Mouse (Mus musculus): ENCODE data around the gene Pan2. TPM values are rescaled to one million over a fixed set of nuclear protein-coding genes. Genes with fewer than 3 reads are reported as not detected.

Gene Pan2
- total and polyA plus RNA-seq, 3 experiments: 10.6 to 18.5 (median 11.0) TPM

- Histone ChIP-seq H3K79me2 (replicated peaks; ENCODE audit: control insufficient read depth, extremely low read depth, insufficient read depth, poor library complexity, severe bottlenecking) (peaks cover 54% of the 10 kb centered on the region), H3K27me3 (replicated peaks) (no peaks in the 10 kb centered on the region), H3K4me3 (replicated peaks in 1 of 3; ENCODE audit: low read depth in 2 of 3, low read length in 2 of 3, poor library complexity in 1 of 3) (peak overlapping the region; percentile 76 to 94 (median 85)), H3K9ac (ENCODE audit: insufficient read depth, low read depth) (peak overlapping the region; percentile 87), H3K4me2 (ENCODE audit: insufficient read depth, low read depth, poor library complexity, severe bottlenecking) (peak overlapping the region; percentile 100), H3K27ac (ENCODE audit: insufficient read depth, low read depth) (peak overlapping the region; percentile 66; the same call in 1 of the 2 replicates), H3K36me3 (replicated peaks in 1 of 2; ENCODE audit: control insufficient read depth in 1 of 2, insufficient read depth in 1 of 2, low read length in 1 of 2) (peaks cover 3 to 25% of the 10 kb centered on the region in 2 experiments), H3K9me3 (replicated peaks; ENCODE audit: low read length) (no peaks in the 10 kb centered on the region), H3K4me1 (ENCODE audit: control insufficient read depth in 1 of 2, insufficient read depth in 2 of 2) (peaks cover 10 to 50% of the 10 kb centered on the region in 2 experiments)
- dilution Hi-C loops (cut with MboI; ENCODE audit: extremely low pct_ligation_motif_present, extremely low pct_unique_long_range_greater_than_20kb, low sequenced_read_pairs) (no loop called here), in situ Hi-C loops (cut with MboI; ENCODE audit: low pct_ligation_motif_present, low pct_unique_long_range_greater_than_20kb, low sequenced_read_pairs) (no loop called here)
- TF ChIP-seq ZNF384 (IDR thresholded peaks at IDR 0.05; ENCODE audit: low read depth, low read length) (no peak), CTCF (conservative IDR thresholded peaks at IDR 0.05 in 1 of 2, IDR thresholded peaks at IDR 0.05 in 1 of 2; ENCODE audit: low read depth in 2 of 2, low read length in 2 of 2) (no peak), E2F4 (IDR thresholded peaks at IDR 0.05; ENCODE audit: insufficient replicate concordance, low read depth, low read length) (no peak), GABPA (IDR thresholded peaks at IDR 0.05; ENCODE audit: insufficient replicate concordance, low read depth, low read length) (no peak), BHLHE40 (IDR thresholded peaks at IDR 0.05; ENCODE audit: low read depth, low read length) (peak; percentile 73), USF2 (conservative IDR thresholded peaks at IDR 0.05; ENCODE audit: low read depth, low read length) (peak; percentile 82), MAX (IDR thresholded peaks at IDR 0.05; ENCODE audit: low read length) (peak; percentile 22; the same call in 1 of the 2 replicates), RCOR1 (conservative IDR thresholded peaks at IDR 0.05; ENCODE audit: low read depth, low read length) (no peak), CHD2 (IDR thresholded peaks at IDR 0.05; ENCODE audit: low read length) (no peak), USF1 (IDR thresholded peaks at IDR 0.05; ENCODE audit: low read depth, low read length) (peak; percentile 81), JUN (IDR thresholded peaks at IDR 0.05; ENCODE audit: insufficient read depth, low read depth, low read length) (no peak), TBP (conservative IDR thresholded peaks at IDR 0.05; ENCODE audit: low read depth, low read length) (0 out of 2 replicates have a peak, but pooled peaks have one; percentile 23)
- DNase-seq (ENCODE audit: extremely low read depth): peak; percentile 66
Measured at GRCm38 (mm10) chr10:128338415-128338814, 35.3 kb downstream of the Pan2 start.

GRCm38 (mm10) chr10:128338948-128339347 lies 35.8 kb downstream of the Pan2 start:
- TF ChIP-seq CTCF (conservative IDR thresholded peaks at IDR 0.05 in 1 of 2, IDR thresholded peaks at IDR 0.05 in 1 of 2; ENCODE audit: low read depth in 2 of 2, low read length in 2 of 2) (no peak), ETS1 (conservative IDR thresholded peaks at IDR 0.05; ENCODE audit: low read depth, low read length) (no peak), TCF12 (IDR thresholded peaks at IDR 0.05; ENCODE audit: low read depth, low read length) (no peak), HCFC1 (IDR thresholded peaks at IDR 0.05; ENCODE audit: low read depth, low read length) (no peak), JUND (conservative IDR thresholded peaks at IDR 0.05; ENCODE audit: low read depth, low read length) (no peak), ZMIZ1 (IDR thresholded peaks at IDR 0.05; ENCODE audit: low read depth, low read length) (no peak), JUN (IDR thresholded peaks at IDR 0.05; ENCODE audit: insufficient read depth, low read depth, low read length) (no peak), USF1 (IDR thresholded peaks at IDR 0.05; ENCODE audit: low read depth, low read length) (no peak), RAD21 (IDR thresholded peaks at IDR 0.05; ENCODE audit: low read depth, low read length) (no peak), MXI1 (IDR thresholded peaks at IDR 0.05; ENCODE audit: low read depth, low read length) (no peak), PAX5 (IDR thresholded peaks at IDR 0.05; ENCODE audit: low read length) (no peak), IRF4 (IDR thresholded peaks at IDR 0.05; ENCODE audit: low read depth, low read length) (no peak), MAX (IDR thresholded peaks at IDR 0.05; ENCODE audit: low read length) (no peak), ELF1 (IDR thresholded peaks at IDR 0.05; ENCODE audit: low read depth, low read length) (no peak), MEF2A (IDR thresholded peaks at IDR 0.05; ENCODE audit: borderline replicate concordance, low read depth, low read length) (no peak), SMC3 (IDR thresholded peaks at IDR 0.05; ENCODE audit: low read depth, low read length) (no peak), KAT2A (IDR thresholded peaks at IDR 0.05; ENCODE audit: insufficient replicate concordance, low read length) (no peak)
- peaks cover 60% of the 10 kb centered on the region for H3K79me2 ChIP-seq (replicated peaks; ENCODE audit: control insufficient read depth, extremely low read depth, insufficient read depth, poor library complexity, severe bottlenecking)
- peak overlapping the region; percentile 87 for H3K9ac ChIP-seq (ENCODE audit: insufficient read depth, low read depth)
- DNase-seq (ENCODE audit: extremely low read depth): no peak
- H3K4me2 ChIP-seq (ENCODE audit: insufficient read depth, low read depth, poor library complexity, severe bottlenecking): peak overlapping the region; percentile 100
- peak overlapping the region; percentile 76 to 94 (median 85) for H3K4me3 ChIP-seq (replicated peaks in 1 of 3; ENCODE audit: low read depth in 2 of 3, low read length in 2 of 3, poor library complexity in 1 of 3)
- dilution Hi-C loops (cut with MboI; ENCODE audit: extremely low pct_ligation_motif_present, extremely low pct_unique_long_range_greater_than_20kb, low sequenced_read_pairs) (no loop called here), in situ Hi-C loops (cut with MboI; ENCODE audit: low pct_ligation_motif_present, low pct_unique_long_range_greater_than_20kb, low sequenced_read_pairs) (no loop called here)
- no peaks in the 10 kb centered on the region for H3K27me3 ChIP-seq (replicated peaks)
- no peak overlapping the region; the same call in 1 of the 2 replicates for H3K27ac ChIP-seq (ENCODE audit: insufficient read depth, low read depth)
- peaks cover 3 to 26% of the 10 kb centered on the region in 2 experiments for H3K36me3 ChIP-seq (replicated peaks in 1 of 2; ENCODE audit: control insufficient read depth in 1 of 2, insufficient read depth in 1 of 2, low read length in 1 of 2)
- no peaks in the 10 kb centered on the region for H3K9me3 ChIP-seq (replicated peaks; ENCODE audit: low read length)
- peaks cover 10 to 55% of the 10 kb centered on the region in 2 experiments for H3K4me1 ChIP-seq (ENCODE audit: control insufficient read depth in 1 of 2, insufficient read depth in 2 of 2)

Data from CH12.LX (cell line).